Mouse (Mus musculus): ENCODE results near the gene Dok3. TPM values are rescaled to one million over a fixed set of nuclear protein-coding genes. Genes with fewer than 3 reads are reported as not detected.
"Not testable (repeated sequence)": the region's sequence is repeated elsewhere in the genome, so short reads cannot be mapped to it uniquely, and the experiment has no call there.

The Dok3 gene
- polyA plus RNA-seq (2015; fragmentation: Nextera tagmentation; extraction: Ambion mirVana), result 2.5 TPM in 2 replicates

GRCm38 (mm10) chr13:55529198-55529915 lies at the start of gene Dok3:
Gene Dok3, minus strand, starts transcription at chr13:55529296.
- Histone ChIP-seq H3K36me3 (ENCODE audit: insufficient read depth, low read length) (peaks cover 46% of the 10 kb centered on the region), H3K4me2 (replicated peaks; ENCODE audit: low read depth, low read length) (no peak within 1 kb of the TSS), H3K9ac (replicated peaks; ENCODE audit: low read length) (no peak within 1 kb of the TSS), H3K27ac (ENCODE audit: low read length) (no peak within 1 kb of the TSS), H3K27me3 (ENCODE audit: insufficient read depth, low read length) (no peaks in the 10 kb centered on the region), H3K4me1 (ENCODE audit: insufficient read depth, low read length) (no peaks in the 10 kb centered on the region), H3K4me3 (ENCODE audit: low read length) (no peak within 1 kb of the TSS), H3K9me3 (ENCODE audit: low read length) (no peaks in the 10 kb centered on the region)
- ATAC-seq (ENCODE audit: low FRiP score, low TSS enrichment), result no peak
- WGBS, result 72% methylated on average over 8 of the region's 8 CpGs

- peaks cover 13% of the 10 kb centered on the region; the same call in 1 of the 2 replicates for H3K9me3 ChIP-seq (ENCODE audit: low read length)
- no peak for ATAC-seq (ENCODE audit: low FRiP score, low TSS enrichment)
- no peaks in the 10 kb centered on the region for H3K36me3 ChIP-seq (ENCODE audit: insufficient read depth, low read length)
- WGBS, result 82% methylated on average over 4 of the region's 4 CpGs
- H3K4me2 ChIP-seq (replicated peaks; ENCODE audit: low read depth, low read length), result no peak overlapping the region
- no peak overlapping the region for H3K27ac ChIP-seq (ENCODE audit: low read length)
- no peaks in the 10 kb centered on the region for H3K4me1 ChIP-seq (ENCODE audit: insufficient read depth, low read length)
- no peaks in the 10 kb centered on the region for H3K27me3 ChIP-seq (ENCODE audit: insufficient read depth, low read length)
- H3K9ac ChIP-seq (replicated peaks; ENCODE audit: low read length), result no peak overlapping the region
- H3K4me3 ChIP-seq (ENCODE audit: low read length), result no peak overlapping the region
Measured at GRCm38 (mm10) chr13:55578086-55578485, 49.0 kb upstream of the Dok3 start.

- H3K36me3 ChIP-seq (ENCODE audit: insufficient read depth, low read length); H3K4me2 ChIP-seq (replicated peaks; ENCODE audit: low read depth, low read length); ATAC-seq (ENCODE audit: low FRiP score, low TSS enrichment); H3K4me3 ChIP-seq (ENCODE audit: low read length); H3K27ac ChIP-seq (ENCODE audit: low read length); H3K4me1 ChIP-seq (ENCODE audit: insufficient read depth, low read length); H3K9ac ChIP-seq (replicated peaks; ENCODE audit: low read length); H3K27me3 ChIP-seq (ENCODE audit: insufficient read depth, low read length): not testable (repeated sequence)
- 84% methylated on average over 7 of the region's 7 CpGs for WGBS
- peaks cover 13% of the 10 kb centered on the region; the same call in 1 of the 2 replicates for H3K9me3 ChIP-seq (ENCODE audit: low read length)
Measured at GRCm38 (mm10) chr13:55576872-55577271, 47.8 kb upstream of the Dok3 start.

GRCm38 (mm10) chr13:55575932-55576331 lies 46.8 kb upstream of the Dok3 start:
- 58% methylated on average over 5 of the region's 5 CpGs for WGBS
- Histone ChIP-seq H3K4me3 (ENCODE audit: low read length) (no peak overlapping the region), H3K36me3 (ENCODE audit: insufficient read depth, low read length) (no peaks in the 10 kb centered on the region), H3K9me3 (ENCODE audit: low read length) (peaks cover 13% of the 10 kb centered on the region; the same call in 1 of the 2 replicates), H3K9ac (replicated peaks; ENCODE audit: low read length) (no peak overlapping the region), H3K27ac (ENCODE audit: low read length) (no peak overlapping the region), H3K27me3 (ENCODE audit: insufficient read depth, low read length) (no peaks in the 10 kb centered on the region), H3K4me2 (replicated peaks; ENCODE audit: low read depth, low read length) (no peak overlapping the region), H3K4me1 (ENCODE audit: insufficient read depth, low read length) (peaks cover 4% of the 10 kb centered on the region; the same call in 1 of the 2 replicates)
- no peak for ATAC-seq (ENCODE audit: low FRiP score, low TSS enrichment)

- WGBS, result 69% methylated on average over 5 of the region's 5 CpGs
Measured at GRCm38 (mm10) chr13:55574321-55574720, 45.2 kb upstream of the Dok3 start.

GRCm38 (mm10) chr13:55573432-55573831 lies 44.3 kb upstream of the Dok3 start, which contains the start of gene Tmed9:
Gene Tmed9, plus strand, starts transcription at chr13:55573732.
- WGBS, result 98% methylated on average over 2 of the region's 2 CpGs
- no peak within 1 kb of the TSS for H3K9ac ChIP-seq (replicated peaks; ENCODE audit: low read length)
- 0 out of 2 replicates have a peak, but pooled peaks cover 8% of the 10 kb centered on the region for H3K9me3 ChIP-seq (ENCODE audit: low read length)
- H3K27ac ChIP-seq (ENCODE audit: low read length), result no peak within 1 kb of the TSS
- no peaks in the 10 kb centered on the region for H3K36me3 ChIP-seq (ENCODE audit: insufficient read depth, low read length)
- H3K4me3 ChIP-seq (ENCODE audit: low read length), result no peak within 1 kb of the TSS
- peaks cover 16% of the 10 kb centered on the region for H3K4me1 ChIP-seq (ENCODE audit: insufficient read depth, low read length)
- ATAC-seq (ENCODE audit: low FRiP score, low TSS enrichment), result no peak
- H3K27me3 ChIP-seq (ENCODE audit: insufficient read depth, low read length), result no peaks in the 10 kb centered on the region
- no peak within 1 kb of the TSS for H3K4me2 ChIP-seq (replicated peaks; ENCODE audit: low read depth, low read length)

More at GRCm38 (mm10) chr13:55574321-55574720, 45.2 kb upstream of the Dok3 start:
- Histone ChIP-seq H3K4me2 (replicated peaks; ENCODE audit: low read depth, low read length) (no peak overlapping the region), H3K36me3 (ENCODE audit: insufficient read depth, low read length) (no peaks in the 10 kb centered on the region), H3K27ac (ENCODE audit: low read length) (no peak overlapping the region), H3K4me3 (ENCODE audit: low read length) (no peak overlapping the region), H3K27me3 (ENCODE audit: insufficient read depth, low read length) (no peaks in the 10 kb centered on the region), H3K4me1 (ENCODE audit: insufficient read depth, low read length) (peaks cover 11% of the 10 kb centered on the region), H3K9ac (replicated peaks; ENCODE audit: low read length) (no peak overlapping the region), H3K9me3 (ENCODE audit: low read length) (peaks cover 13% of the 10 kb centered on the region; the same call in 1 of the 2 replicates)
- ATAC-seq (ENCODE audit: low FRiP score, low TSS enrichment), result no peak

GRCm38 (mm10) chr13:55571977-55572376 lies 42.9 kb upstream of the Dok3 start:
- ATAC-seq (ENCODE audit: low FRiP score, low TSS enrichment), result no peak
- Histone ChIP-seq H3K27ac (ENCODE audit: low read length) (no peak overlapping the region), H3K9me3 (ENCODE audit: low read length) (0 out of 2 replicates have a peak, but pooled peaks cover 8% of the 10 kb centered on the region), H3K4me1 (ENCODE audit: insufficient read depth, low read length) (peaks cover 16% of the 10 kb centered on the region), H3K9ac (replicated peaks; ENCODE audit: low read length) (no peak overlapping the region), H3K36me3 (ENCODE audit: insufficient read depth, low read length) (no peaks in the 10 kb centered on the region), H3K4me2 (replicated peaks; ENCODE audit: low read depth, low read length) (no peak overlapping the region; the same call in 1 of the 2 replicates), H3K27me3 (ENCODE audit: insufficient read depth, low read length) (no peaks in the 10 kb centered on the region), H3K4me3 (ENCODE audit: low read length) (no peak overlapping the region)
- WGBS, result 81% methylated on average over 2 of the region's 2 CpGs

GRCm38 (mm10) chr13:55571027-55571751 lies 42.1 kb upstream of the Dok3 start, which contains the start of gene Fam193b:
Gene Fam193b, minus strand, starts transcription at chr13:55571120.
- 1% methylated on average over 47 of the region's 47 CpGs for WGBS
- ATAC-seq (ENCODE audit: low FRiP score, low TSS enrichment), result peak; percentile 90
- H3K27me3 ChIP-seq (ENCODE audit: insufficient read depth, low read length), result no peaks in the 10 kb centered on the region

GRCm38 (mm10) chr13:55570286-55570973 lies 41.3 kb upstream of the Dok3 start:
- Histone ChIP-seq H3K36me3 (ENCODE audit: insufficient read depth, low read length) (no peaks in the 10 kb centered on the region), H3K9ac (replicated peaks; ENCODE audit: low read length) (peak overlapping the region; percentile 96), H3K4me3 (ENCODE audit: low read length) (peak overlapping the region; percentile 96), H3K9me3 (ENCODE audit: low read length) (0 out of 2 replicates have a peak, but pooled peaks cover 8% of the 10 kb centered on the region), H3K27me3 (ENCODE audit: insufficient read depth, low read length) (no peaks in the 10 kb centered on the region), H3K4me2 (replicated peaks; ENCODE audit: low read depth, low read length) (peak overlapping the region; percentile 98), H3K4me1 (ENCODE audit: insufficient read depth, low read length) (peaks cover 16% of the 10 kb centered on the region), H3K27ac (ENCODE audit: low read length) (peak overlapping the region; percentile 86)
- ATAC-seq (ENCODE audit: low FRiP score, low TSS enrichment), result peak; percentile 81
- 0% methylated on average over 47 of the region's 47 CpGs for WGBS

More at GRCm38 (mm10) chr13:55571027-55571751, 42.1 kb upstream of the Dok3 start, which contains the start of gene Fam193b:
- Histone ChIP-seq H3K9ac (replicated peaks; ENCODE audit: low read length) (peak within 1 kb of the TSS; percentile 96), H3K36me3 (ENCODE audit: insufficient read depth, low read length) (no peaks in the 10 kb centered on the region), H3K4me1 (ENCODE audit: insufficient read depth, low read length) (peaks cover 16% of the 10 kb centered on the region), H3K27ac (ENCODE audit: low read length) (peak within 1 kb of the TSS; percentile 86), H3K4me2 (replicated peaks; ENCODE audit: low read depth, low read length) (peak within 1 kb of the TSS; percentile 98), H3K4me3 (ENCODE audit: low read length) (peak within 1 kb of the TSS; percentile 96), H3K9me3 (ENCODE audit: low read length) (0 out of 2 replicates have a peak, but pooled peaks cover 8% of the 10 kb centered on the region)

Measured in kidney, embryonic 16.5 days (tissue).